Mouse (Mus musculus) left cerebral cortex, adult 2 months (tissue): ENCODE measurements around the gene Clec18a. TPM values are rescaled to one million over a fixed set of nuclear protein-coding genes. Genes with fewer than 3 reads are reported as not detected.

Source experiments
- DNase-seq, 2 experiments: peaks; one replicate each; pipeline ENCODE4 v3.0.0; 2021 to 2022; ENCODE audit warnings: low spot score in 2 of 2, mixed read lengths in 1 of 2; ENCODE audit errors: extremely low spot score in 1 of 2
- H3K27ac ChIP-seq: fragments of 200-600 bp; 2 replicates; pipeline ENCODE4 v1.8.1; 2022
- H3K4me3 ChIP-seq: fragments of 200-600 bp; 2 replicates; pipeline ENCODE4 v1.8.1; 2022
- CTCF ChIP-seq: fragments of 200-600 bp; IDR thresholded peaks from 2 replicates; pipeline ENCODE4 v1.8.1; 2022; ENCODE audit warnings: antibody characterized with exemption, mild to moderate bottlenecking, moderate library complexity
- intact Hi-C: fragments of 180-260 bp; cut with DNase I; formaldehyde crosslinking; loops from one replicate; pipeline ENCODE4 v1.15.1; 2025
- total RNA-seq, 2 experiments: library from RNA; stranded (reverse); gene quantifications; 2 replicates each; pipeline ENCODE4 v1.2.3; 2021

The Clec18a gene
- total RNA-seq, 2 experiments from 2014 or later: 3.7 to 6.4 TPM

GRCm38 (mm10) chr8:111055031-111055634 lies 37.1 kb downstream of the Clec18a start:
- intact Hi-C loops: no loop called here
- Histone ChIP-seq H3K27ac (no peak overlapping the region), H3K4me3 (no peak overlapping the region)
- DNase-seq: no peak
- no peak for TF ChIP-seq CTCF

DNA sequence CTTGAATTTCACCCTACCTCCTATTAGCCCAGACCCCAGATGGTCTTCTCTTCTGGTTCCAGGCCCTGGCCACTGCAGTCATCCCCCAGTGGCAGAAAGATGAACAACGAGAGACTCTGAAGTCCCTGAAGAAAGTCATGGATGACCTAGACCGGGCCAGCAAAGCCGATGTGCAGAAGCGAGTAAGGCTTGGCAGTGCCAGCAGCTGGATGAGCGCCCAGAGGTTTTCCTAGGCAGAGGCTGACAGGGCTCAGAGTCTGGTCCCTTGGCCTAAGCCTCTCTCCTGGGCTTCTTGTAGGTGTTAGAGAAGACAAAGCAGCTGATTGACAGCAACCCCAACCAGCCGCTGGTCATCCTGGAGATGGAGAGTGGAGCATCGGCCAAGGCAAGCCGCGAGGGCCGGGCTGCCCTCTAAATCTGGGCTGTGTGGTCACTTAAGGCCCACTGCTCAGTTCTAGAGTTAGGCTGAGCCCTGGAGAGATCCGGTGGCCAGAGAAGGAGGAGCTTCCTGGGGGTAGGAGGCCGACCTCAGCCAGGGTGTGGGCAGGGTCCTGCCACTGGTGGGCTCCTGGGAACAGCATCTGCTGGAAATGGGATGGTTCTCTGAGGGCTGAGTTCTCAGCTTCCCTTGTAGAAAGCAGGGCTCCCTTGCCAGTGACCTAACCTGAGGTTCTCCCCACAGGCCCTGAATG lies 38.3 kb downstream of the Clec18a start:
- intact Hi-C loops: no loop called here
- Histone ChIP-seq H3K27ac (no peak overlapping the region), H3K4me3 (no peak overlapping the region)
- no peak for TF ChIP-seq CTCF
- no peak for DNase-seq

DNA sequence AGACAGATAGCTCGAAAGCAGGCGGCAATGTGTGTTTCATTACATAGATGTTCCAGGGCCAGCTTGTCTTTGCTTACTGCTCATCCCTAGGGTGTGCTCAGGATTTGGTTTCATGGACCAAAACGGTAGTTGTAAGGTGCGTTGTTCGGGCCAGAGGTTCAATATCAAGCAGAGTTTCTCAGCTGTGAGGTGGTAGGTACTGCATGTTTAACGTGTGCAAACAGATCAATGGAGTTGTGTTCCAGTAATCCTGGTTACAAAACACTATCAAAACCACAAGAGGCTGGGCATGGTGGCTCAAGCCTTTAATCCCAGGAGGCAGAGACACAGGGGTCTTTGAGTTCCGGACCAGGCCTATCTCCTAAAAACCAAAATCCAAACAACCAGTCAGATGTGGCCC lies 43.1 kb downstream of the Clec18a start:
- intact Hi-C loops: no loop called here
- no peak for TF ChIP-seq CTCF
- H3K27ac ChIP-seq: no peak overlapping the region

GRCm38 (mm10) chr8:111048694-111049093 lies 43.5 kb downstream of the Clec18a start:
- Histone ChIP-seq H3K4me3 (no peak overlapping the region), H3K27ac (no peak overlapping the region)
- intact Hi-C loops: no loop called here
- DNase-seq: no peak
- no peak; the same call in 1 of the 2 replicates for TF ChIP-seq CTCF

More for the DNA sequence above, 43.1 kb downstream of the Clec18a start:
- H3K4me3 ChIP-seq: no peak overlapping the region
- no peak for DNase-seq

DNA sequence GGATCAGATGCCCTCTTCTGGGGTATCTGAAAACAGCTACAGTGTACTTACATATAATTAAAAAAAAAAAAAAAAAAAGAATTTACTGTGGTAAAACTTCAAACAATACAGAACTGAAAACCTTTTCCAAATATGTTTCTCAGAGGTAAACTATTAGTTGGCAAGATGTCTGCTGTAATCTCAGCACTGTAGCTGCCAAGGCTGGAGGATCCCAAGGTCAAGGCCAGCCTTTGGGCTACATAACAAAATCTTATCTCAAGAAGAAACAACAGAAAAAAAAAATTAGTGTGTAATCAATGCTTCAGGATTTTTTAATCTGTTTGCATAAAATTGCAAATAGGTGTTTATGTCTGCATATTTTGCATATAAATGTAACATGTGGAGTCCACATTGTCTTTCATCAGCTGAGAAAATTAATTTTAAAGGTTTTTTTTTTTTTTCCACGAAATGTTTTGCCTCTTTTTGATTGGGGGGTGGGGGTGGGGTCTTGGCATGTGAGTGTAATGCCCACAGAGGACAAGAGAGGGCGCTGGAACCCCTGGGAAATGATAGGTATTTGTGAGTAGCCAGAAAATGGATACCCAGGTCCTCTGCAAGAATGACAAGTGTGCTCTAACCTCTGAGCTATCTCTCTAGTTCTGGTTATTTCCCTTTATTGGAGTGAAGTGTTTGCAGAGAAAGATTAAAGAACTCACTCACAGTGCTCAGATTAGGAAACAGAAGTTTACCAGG lies 48.1 kb downstream of the Clec18a start:
- H3K4me3 ChIP-seq: no peak overlapping the region
- intact Hi-C loops: no loop called here
- H3K27ac ChIP-seq: no peak overlapping the region
- peak; percentile 32 for TF ChIP-seq CTCF
- no peak for DNase-seq

DNA sequence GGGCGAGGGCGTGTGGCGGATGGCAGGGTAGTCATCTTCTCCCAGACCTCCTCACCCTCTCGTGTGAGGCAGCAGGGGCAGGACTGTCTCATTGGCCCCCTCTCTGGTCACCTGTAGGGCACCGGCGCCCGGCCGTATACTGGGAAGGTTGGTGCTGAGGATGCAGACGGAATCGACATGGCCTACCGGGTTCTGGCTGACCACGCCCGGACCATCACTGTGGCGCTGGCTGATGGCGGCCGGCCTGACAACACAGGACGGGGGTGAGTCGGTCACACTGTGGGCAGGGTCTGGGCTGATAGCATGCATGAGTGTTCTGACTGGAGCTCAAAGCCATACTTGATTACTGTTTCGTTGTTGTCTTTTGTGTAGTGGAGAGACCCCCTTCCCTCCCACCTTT lies 49.7 kb downstream of the Clec18a start:
- DNase-seq: no peak
- no peak for TF ChIP-seq CTCF
- Histone ChIP-seq H3K27ac (no peak overlapping the region), H3K4me3 (no peak overlapping the region)
- intact Hi-C loops: no loop called here

- no peak for TF ChIP-seq CTCF
- H3K27ac ChIP-seq: no peak overlapping the region
- intact Hi-C loops: no loop called here
- no peak for DNase-seq
- H3K4me3 ChIP-seq: no peak overlapping the region
These were observed 55.6 kb downstream of the Clec18a start for GRCm38 (mm10) chr8:111036591-111036990.

DNA sequence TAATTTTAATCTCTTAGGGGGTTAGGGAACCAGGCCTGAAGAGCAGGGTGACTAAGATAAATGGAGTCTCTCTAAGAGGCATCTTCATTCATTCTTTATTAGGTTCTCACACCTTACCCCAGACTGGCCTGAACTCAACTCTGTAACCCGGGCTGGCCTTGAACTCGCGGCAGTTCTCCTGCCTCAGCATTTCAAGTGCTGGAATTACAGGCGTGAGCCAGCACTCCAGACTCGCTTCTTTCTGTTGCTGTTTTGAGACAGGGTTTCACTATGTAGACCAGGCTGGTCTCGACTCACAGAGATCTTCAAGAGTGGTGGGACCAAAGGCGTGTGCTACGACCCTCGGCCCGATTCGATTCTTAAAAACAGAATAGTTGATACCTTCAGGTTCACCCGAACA lies 58.0 kb downstream of the Clec18a start:
- H3K27ac ChIP-seq: peak overlapping the region; percentile 95
- DNase-seq: no peak
- H3K4me3 ChIP-seq: peak overlapping the region; percentile 98
- TF ChIP-seq CTCF: no peak
- intact Hi-C loops: no loop called here

GRCm38 (mm10) chr8:111033482-111034215 lies 58.6 kb downstream of the Clec18a start:
- no peak for TF ChIP-seq CTCF
- intact Hi-C loops: no loop called here

DNA sequence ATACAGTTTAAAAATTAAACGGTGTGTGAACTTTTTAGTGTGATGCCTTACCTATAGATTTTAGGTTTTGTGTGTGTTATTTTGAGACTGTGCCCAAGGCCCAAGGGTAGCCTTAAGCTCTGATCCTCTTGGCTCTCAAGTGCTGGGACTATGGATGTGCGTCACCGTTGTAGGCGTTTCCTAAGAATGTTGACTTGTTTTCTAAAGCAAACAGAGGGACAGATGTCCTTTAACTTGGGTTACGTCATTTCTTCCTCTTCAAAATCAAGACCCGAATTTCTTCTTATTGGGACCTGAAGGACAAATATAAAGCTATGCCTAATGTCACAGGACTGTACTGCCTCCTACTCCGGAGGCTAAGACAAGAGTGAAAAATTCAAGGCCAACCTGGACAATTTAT lies 59.3 kb downstream of the Clec18a start, which contains the start of gene Aars:
Aars (plus strand) TSS at position 229 of the 400 bp plus-strand sequence.
- no peak for DNase-seq
- intact Hi-C loops: no loop called here

More at GRCm38 (mm10) chr8:111033482-111034215, 58.6 kb downstream of the Clec18a start:
- peak; percentile 95 to 99 for DNase-seq
- H3K27ac ChIP-seq: peak overlapping the region; percentile 95
- H3K4me3 ChIP-seq: peak overlapping the region; percentile 98

DNA sequence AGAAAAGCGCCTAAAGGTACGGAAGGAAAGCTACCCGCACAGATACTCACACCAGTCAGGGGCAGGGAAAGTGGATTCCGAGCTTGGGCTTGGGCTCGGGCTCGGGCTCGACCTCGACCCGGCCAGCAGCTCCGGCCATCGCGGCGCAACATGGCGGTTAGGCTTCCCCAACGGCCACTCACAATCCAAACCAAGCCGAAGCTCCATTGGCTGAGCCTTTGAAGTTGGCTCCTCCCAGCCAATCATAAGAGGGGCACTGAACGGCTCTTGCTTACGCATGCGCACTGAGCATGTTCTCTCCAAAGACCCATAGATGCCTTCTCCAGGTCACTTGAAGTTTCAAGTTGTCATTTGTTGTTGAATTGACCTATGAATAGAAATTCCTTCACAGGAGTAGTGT lies 60.7 kb downstream of the Clec18a start, which contains the start of gene Ddx19b:
Ddx19b (minus strand) TSS at position 180 of the 400 bp plus-strand sequence.
- intact Hi-C loops: no loop called here
- TF ChIP-seq CTCF: no peak
- Histone ChIP-seq H3K4me3 (no peak within 1 kb of the TSS), H3K27ac (no peak within 1 kb of the TSS)
- no peak for DNase-seq

More for the DNA sequence above, 59.3 kb downstream of the Clec18a start, which contains the start of gene Aars:
- H3K4me3 ChIP-seq: peak within 1 kb of the TSS; percentile 98
- H3K27ac ChIP-seq: peak within 1 kb of the TSS; percentile 95
- no peak for TF ChIP-seq CTCF
